Mouse (Mus musculus): ENCODE data around the gene Adamtsl1. TPM values are rescaled to one million over a fixed set of nuclear protein-coding genes. Genes with fewer than 3 reads are reported as not detected.

Adamtsl1 gene
- polyA plus RNA-seq, 1 experiment from 2014 or later = 3.1 TPM

GRCm38 (mm10) chr4:86326003-86326402, 812.0 kb downstream of the Adamtsl1 start:
- Histone ChIP-seq H3K4me2 (replicated peaks; ENCODE audit: low read depth) (no peak overlapping the region), H3K4me1 (replicated peaks; ENCODE audit: control insufficient read depth, insufficient read depth, low read length) (no peaks in the 10 kb centered on the region), H3K4me3 (ENCODE audit: low read depth, low read length) (no peak overlapping the region), H3K9me3 (ENCODE audit: control insufficient read depth) (no peaks in the 10 kb centered on the region), H3K27ac (ENCODE audit: low read depth, low read length) (no peak overlapping the region), H3K27me3 (replicated peaks; ENCODE audit: control insufficient read depth, insufficient read depth, low read length) (no peaks in the 10 kb centered on the region), H3K36me3 (ENCODE audit: control insufficient read depth, insufficient read depth) (no peaks in the 10 kb centered on the region), H3K9ac (ENCODE audit: low read depth, low read length) (no peak overlapping the region)
- 63% methylated on average over 5 of the region's 5 CpGs for WGBS
- TF ChIP-seq CTCF (IDR thresholded peaks at IDR 0.05; ENCODE audit: low read depth) = no peak
- ATAC-seq = no peak

DNA sequence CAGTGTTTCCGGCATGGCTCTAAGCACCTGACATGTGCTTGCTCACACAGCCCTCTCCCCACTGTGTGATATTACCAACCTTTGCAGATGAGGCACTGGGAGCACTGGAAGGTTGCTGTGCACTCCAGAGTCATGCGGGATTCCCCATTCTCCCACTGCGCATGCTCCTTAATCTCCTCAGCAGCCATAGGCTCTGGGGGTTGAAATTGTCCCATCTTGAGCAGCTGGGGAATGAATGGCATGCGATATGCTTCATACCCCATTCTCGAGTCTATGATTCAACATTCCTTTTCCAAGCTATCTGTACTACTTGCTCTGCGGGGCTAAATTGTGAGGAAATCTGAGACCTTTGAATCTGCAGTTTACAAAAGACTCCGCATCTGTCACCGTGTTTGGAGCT, 812.7 kb downstream of the Adamtsl1 start:
- no peak overlapping the region for H3K4me2 ChIP-seq (replicated peaks; ENCODE audit: low read depth)
- no peaks in the 10 kb centered on the region for H3K4me1 ChIP-seq (replicated peaks; ENCODE audit: control insufficient read depth, insufficient read depth, low read length)
- WGBS = 64% methylated on average over 8 of the region's 8 CpGs
- no peaks in the 10 kb centered on the region for H3K9me3 ChIP-seq (ENCODE audit: control insufficient read depth)
- no peak overlapping the region for H3K9ac ChIP-seq (ENCODE audit: low read depth, low read length)
- no peaks in the 10 kb centered on the region for H3K36me3 ChIP-seq (ENCODE audit: control insufficient read depth, insufficient read depth)
- no peak for TF ChIP-seq CTCF (IDR thresholded peaks at IDR 0.05; ENCODE audit: low read depth)
- no peak for ATAC-seq
- H3K27ac ChIP-seq (ENCODE audit: low read depth, low read length) = no peak overlapping the region
- no peak overlapping the region for H3K4me3 ChIP-seq (ENCODE audit: low read depth, low read length)
- H3K27me3 ChIP-seq (replicated peaks; ENCODE audit: control insufficient read depth, insufficient read depth, low read length) = no peaks in the 10 kb centered on the region

GRCm38 (mm10) chr4:86329481-86329880, 815.5 kb downstream of the Adamtsl1 start:
- WGBS = 94% methylated on average over 1 of the region's 1 CpGs
- no peak overlapping the region for H3K4me2 ChIP-seq (replicated peaks; ENCODE audit: low read depth)
- H3K9me3 ChIP-seq (ENCODE audit: control insufficient read depth) = no peaks in the 10 kb centered on the region
- no peaks in the 10 kb centered on the region for H3K4me1 ChIP-seq (replicated peaks; ENCODE audit: control insufficient read depth, insufficient read depth, low read length)
- no peak for TF ChIP-seq CTCF (IDR thresholded peaks at IDR 0.05; ENCODE audit: low read depth)
- H3K36me3 ChIP-seq (ENCODE audit: control insufficient read depth, insufficient read depth) = no peaks in the 10 kb centered on the region
- no peaks in the 10 kb centered on the region for H3K27me3 ChIP-seq (replicated peaks; ENCODE audit: control insufficient read depth, insufficient read depth, low read length)
- no peak overlapping the region for H3K4me3 ChIP-seq (ENCODE audit: low read depth, low read length)
- no peak overlapping the region for H3K9ac ChIP-seq (ENCODE audit: low read depth, low read length)
- H3K27ac ChIP-seq (ENCODE audit: low read depth, low read length) = no peak overlapping the region
- ATAC-seq = no peak

DNA sequence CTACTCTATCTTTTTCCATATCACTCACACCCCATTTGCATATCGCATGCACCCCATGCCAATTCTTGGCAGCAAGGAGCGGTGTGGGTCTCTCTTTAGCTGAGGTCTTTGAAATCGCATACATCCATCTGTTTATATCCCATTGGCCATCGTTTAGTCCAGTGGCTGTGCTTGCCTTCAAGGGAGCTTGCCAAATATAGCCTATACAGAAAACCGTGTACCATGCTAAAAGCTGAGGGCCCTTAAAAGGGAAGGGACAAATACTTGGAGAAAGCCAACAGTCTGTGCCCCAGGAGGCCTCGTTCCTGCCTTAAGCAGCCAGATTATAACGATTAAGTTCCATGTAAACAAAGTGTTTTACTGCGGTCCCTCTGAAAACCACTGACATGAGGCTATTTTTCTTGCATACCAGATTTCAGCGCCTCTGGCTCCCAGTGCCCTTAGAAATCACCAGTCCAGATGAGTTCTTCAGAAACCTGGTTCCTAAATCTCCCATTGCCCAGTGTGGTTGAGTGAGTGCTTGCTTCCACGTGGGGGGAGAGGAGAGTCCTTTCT, 822.0 kb downstream of the Adamtsl1 start:
- no peak for ATAC-seq
- Histone ChIP-seq H3K4me3 (ENCODE audit: low read depth, low read length) (no peak overlapping the region), H3K27me3 (replicated peaks; ENCODE audit: control insufficient read depth, insufficient read depth, low read length) (no peaks in the 10 kb centered on the region)

GRCm38 (mm10) chr4:86337216-86337765, 823.3 kb downstream of the Adamtsl1 start:
- no peak for ATAC-seq
- 61% methylated on average over 6 of the region's 6 CpGs for WGBS
- no peak overlapping the region for H3K4me3 ChIP-seq (ENCODE audit: low read depth, low read length)
- H3K27ac ChIP-seq (ENCODE audit: low read depth, low read length) = no peak overlapping the region
- no peak for TF ChIP-seq CTCF (IDR thresholded peaks at IDR 0.05; ENCODE audit: low read depth)
- H3K9ac ChIP-seq (ENCODE audit: low read depth, low read length) = no peak overlapping the region
- H3K27me3 ChIP-seq (replicated peaks; ENCODE audit: control insufficient read depth, insufficient read depth, low read length) = no peaks in the 10 kb centered on the region
- H3K36me3 ChIP-seq (ENCODE audit: control insufficient read depth, insufficient read depth) = no peaks in the 10 kb centered on the region
- H3K4me2 ChIP-seq (replicated peaks; ENCODE audit: low read depth) = no peak overlapping the region
- no peaks in the 10 kb centered on the region for H3K4me1 ChIP-seq (replicated peaks; ENCODE audit: control insufficient read depth, insufficient read depth, low read length)
- no peaks in the 10 kb centered on the region for H3K9me3 ChIP-seq (ENCODE audit: control insufficient read depth)

More for the DNA sequence above, 822.0 kb downstream of the Adamtsl1 start:
- Histone ChIP-seq H3K4me1 (replicated peaks; ENCODE audit: control insufficient read depth, insufficient read depth, low read length) (no peaks in the 10 kb centered on the region), H3K9ac (ENCODE audit: low read depth, low read length) (no peak overlapping the region), H3K4me2 (replicated peaks; ENCODE audit: low read depth) (no peak overlapping the region), H3K36me3 (ENCODE audit: control insufficient read depth, insufficient read depth) (no peaks in the 10 kb centered on the region), H3K9me3 (ENCODE audit: control insufficient read depth) (no peaks in the 10 kb centered on the region), H3K27ac (ENCODE audit: low read depth, low read length) (no peak overlapping the region)
- TF ChIP-seq CTCF (IDR thresholded peaks at IDR 0.05; ENCODE audit: low read depth) = no peak
- 28% methylated on average over 10 of the region's 10 CpGs for WGBS

DNA sequence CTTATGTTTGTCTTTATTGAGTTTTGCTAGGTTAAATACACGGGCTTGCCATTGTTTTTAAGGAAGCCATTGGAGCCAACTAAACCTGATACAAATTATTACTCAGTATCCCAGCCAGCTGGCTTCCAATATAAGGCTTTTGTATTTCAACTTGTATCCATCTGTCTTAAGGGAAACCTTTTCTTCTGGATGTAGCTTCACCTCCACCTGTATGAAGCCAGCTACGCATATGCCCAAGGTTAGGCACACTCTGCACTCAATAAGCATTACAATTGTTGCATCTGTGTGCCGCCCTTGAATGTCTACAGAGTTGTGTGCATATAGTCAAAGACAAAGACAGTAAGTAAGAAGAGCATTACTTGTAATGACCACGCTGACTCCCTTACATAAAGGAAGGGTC, 835.4 kb downstream of the Adamtsl1 start:
- Histone ChIP-seq H3K4me3 (ENCODE audit: low read depth, low read length) (no peak overlapping the region), H3K27ac (ENCODE audit: low read depth, low read length) (no peak overlapping the region), H3K9me3 (ENCODE audit: control insufficient read depth) (no peaks in the 10 kb centered on the region), H3K9ac (ENCODE audit: low read depth, low read length) (no peak overlapping the region), H3K4me2 (replicated peaks; ENCODE audit: low read depth) (no peak overlapping the region), H3K36me3 (ENCODE audit: control insufficient read depth, insufficient read depth) (no peaks in the 10 kb centered on the region), H3K4me1 (replicated peaks; ENCODE audit: control insufficient read depth, insufficient read depth, low read length) (no peaks in the 10 kb centered on the region), H3K27me3 (replicated peaks; ENCODE audit: control insufficient read depth, insufficient read depth, low read length) (no peaks in the 10 kb centered on the region)
- WGBS = 89% methylated on average over 4 of the region's 4 CpGs
- no peak for TF ChIP-seq CTCF (IDR thresholded peaks at IDR 0.05; ENCODE audit: low read depth)
- no peak for ATAC-seq

Data from intestine, postnatal 0 days (tissue).